Mouse (Mus musculus) layer of hippocampus, adult 2 months (tissue): ENCODE results near the gene Kcng1. TPM values are rescaled to one million over a fixed set of nuclear protein-coding genes. Genes with fewer than 3 reads are reported as not detected.

ENCODE experiments used
- DNase-seq, 2 experiments: peaks; one replicate each; pipeline ENCODE4 v3.0.0; 2022; ENCODE audit warnings: low spot score in 2 of 2
- H3K27ac ChIP-seq: fragments of 200-600 bp; 2 replicates; pipeline ENCODE4 v1.8.1; 2022
- H3K4me3 ChIP-seq: fragments of 200-600 bp; 2 replicates; pipeline ENCODE4 v1.8.1; 2022; ENCODE audit warnings: mild to moderate bottlenecking
- CTCF ChIP-seq: fragments of 200-600 bp; conservative IDR thresholded peaks from 2 replicates; pipeline ENCODE4 v1.8.1; 2022; ENCODE audit warnings: antibody characterized with exemption, mild to moderate bottlenecking, moderate library complexity
- total RNA-seq, 2 experiments: library from RNA; stranded (reverse); gene quantifications; 2 replicates each; pipeline ENCODE4 v1.2.3; 2021

The Kcng1 gene
- total RNA-seq, 2 experiments from 2014 or later: 37.9 to 39.8 TPM

DNA sequence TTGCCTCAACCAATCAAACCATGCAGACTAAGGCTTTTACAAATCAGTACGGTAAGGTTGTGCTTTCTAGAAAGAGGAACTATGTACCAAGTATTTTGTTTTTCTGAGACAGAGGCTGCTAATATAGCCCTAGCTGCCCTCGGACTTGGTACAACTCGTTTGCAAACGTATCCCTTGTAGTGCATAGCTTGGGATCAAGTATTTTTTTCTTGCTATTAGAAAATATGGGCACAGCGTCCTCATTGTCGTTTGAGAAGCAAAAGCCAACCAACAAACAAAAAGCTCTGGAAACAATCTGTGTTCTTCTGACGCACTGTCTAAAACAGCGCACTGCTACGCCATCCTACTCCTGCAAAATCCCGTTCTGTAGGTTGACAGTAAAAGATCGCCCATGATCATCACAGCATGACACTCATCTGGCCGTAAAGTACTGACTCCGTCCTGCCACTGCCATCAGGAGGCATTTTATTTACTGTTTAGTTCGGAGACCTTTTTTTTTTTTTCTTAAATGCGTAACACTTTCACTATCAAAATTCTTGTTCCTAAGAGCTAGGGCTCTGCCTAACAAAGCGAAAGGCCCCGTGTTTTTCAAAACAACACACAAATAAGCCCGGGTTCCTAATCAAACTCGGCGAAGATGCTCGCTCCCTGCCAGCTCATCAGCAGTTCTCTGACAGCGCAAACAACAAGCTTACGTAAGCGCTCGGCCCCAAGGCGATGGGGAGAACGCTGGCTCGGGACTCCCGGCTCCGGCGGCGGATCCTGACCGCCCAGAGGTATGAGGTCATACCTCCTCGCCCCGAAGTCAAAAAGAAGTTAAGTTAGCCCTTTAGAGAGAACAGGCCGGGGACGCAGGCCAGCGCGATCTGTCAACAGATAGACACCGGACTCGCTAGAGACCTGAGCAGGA, 52.2 kb downstream of the Kcng1 start:
- no peak for TF ChIP-seq CTCF
- DNase-seq: peak; percentile 50 to 51
- Histone ChIP-seq H3K4me3 (peak overlapping the region; percentile 98), H3K27ac (peak overlapping the region; percentile 100)

GRCm38 (mm10) chr2:168223326-168223725, 58.2 kb downstream of the Kcng1 start:
- DNase-seq: no peak
- Histone ChIP-seq H3K27ac (no peak overlapping the region), H3K4me3 (no peak overlapping the region)
- no peak for TF ChIP-seq CTCF

DNA sequence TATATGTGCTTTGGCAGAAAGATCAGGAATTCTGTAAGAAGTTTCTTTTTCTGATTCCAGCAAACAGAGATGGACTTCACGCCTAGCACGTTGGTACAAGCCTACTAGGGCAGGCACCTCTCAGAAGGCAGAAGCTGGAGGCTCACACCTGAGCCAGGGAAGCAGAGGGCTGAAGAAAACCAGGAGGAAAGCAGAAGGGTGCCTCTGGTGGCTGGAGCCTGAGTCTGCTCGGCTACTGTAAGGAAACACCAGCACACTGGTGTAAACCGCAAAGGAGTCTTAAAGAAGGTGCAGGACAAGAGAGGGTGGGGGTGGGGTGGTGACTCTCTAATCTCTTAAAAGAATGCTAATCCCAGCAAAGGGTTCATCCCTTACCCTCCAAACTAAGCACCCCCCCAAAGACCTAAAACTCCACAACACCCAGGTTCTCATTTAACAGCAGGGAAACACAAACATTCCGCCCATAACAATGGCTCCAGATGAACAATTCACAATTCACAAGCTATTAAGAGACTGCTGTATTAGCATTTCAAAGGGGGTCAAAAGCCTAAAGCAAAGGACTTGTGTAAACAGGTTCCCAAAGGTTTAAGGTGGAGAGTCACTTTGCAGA, 67.6 kb downstream of the Kcng1 start:
- Histone ChIP-seq H3K4me3 (no peak overlapping the region), H3K27ac (no peak overlapping the region)
- TF ChIP-seq CTCF: peak; percentile 33; the same call in 1 of the 2 replicates
- DNase-seq: no peak

Other genes with a start within 250 kb of the Kcng1 start
- gene Pard6b, start 200.7 kb downstream of the Kcng1 start, total RNA-seq: 1 to 10 TPM; 3.6 to 4.3 TPM
- gene Adnp, start 74.6 kb downstream of the Kcng1 start, total RNA-seq: 10 to 100 TPM; 90.5 to 96.3 TPM
- gene Gm20716, start 51.4 kb downstream of the Kcng1 start, total RNA-seq: 10 to 100 TPM; 29.4 to 34.4 TPM
- gene Dpm1, start 51.1 kb downstream of the Kcng1 start, total RNA-seq: 10 to 100 TPM; 56.9 to 69.9 TPM
- gene Mocs3, start 51.1 kb downstream of the Kcng1 start, total RNA-seq: 10 to 100 TPM; 20.7 to 20.9 TPM